ENCODE assay signal across 8 mouse cellular contexts in the genomic region with DNA sequence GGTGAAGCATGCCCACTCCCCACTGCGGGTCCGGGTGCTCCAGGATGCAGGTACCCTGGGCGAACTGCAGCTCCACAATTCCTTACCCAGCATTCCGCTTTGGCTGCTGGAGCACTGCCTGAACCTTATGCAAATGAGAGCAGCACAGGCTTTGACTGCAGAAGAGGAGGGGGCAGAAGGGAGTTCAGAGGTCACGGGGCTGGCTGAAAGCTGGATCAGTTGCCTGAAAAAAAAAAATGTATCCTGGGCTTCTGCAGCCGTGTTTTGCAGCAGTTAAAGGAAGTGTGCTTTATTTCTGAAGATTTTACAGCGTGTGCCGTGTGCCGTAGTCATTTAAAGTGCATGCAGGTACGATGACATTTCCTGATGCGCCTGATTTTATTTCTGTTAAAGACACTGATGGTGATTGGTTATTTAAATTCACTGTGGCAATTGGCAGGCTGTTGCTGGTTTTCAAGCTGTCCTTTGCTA.
DNase-seq lines count a peak whose midpoint lies in the region; ATAC-seq and TF ChIP-seq lines count a peak whose summit lies in the region.

No protein-coding gene starts in this region.

- peak overlapping the region; percentile 92 for H3K27ac ChIP-seq in midbrain, embryonic 14.5 days (replicated peaks; ENCODE audit: low read depth, low read length)
- no peak overlapping the region for H3K27ac ChIP-seq in testis, adult 2 months (ENCODE audit: control insufficient read depth, insufficient read depth, low read depth, low read length)

- H3K4me1 ChIP-seq in midbrain, embryonic 14.5 days (ENCODE audit: control insufficient read depth, insufficient read depth, low read length), result peaks cover 24% of the 10 kb centered on the region
- H3K4me1 ChIP-seq in testis, adult 2 months (ENCODE audit: control insufficient read depth, insufficient read depth, low read length), result peaks cover 2% of the 10 kb centered on the region

- peak; percentile 92 for ATAC-seq in midbrain, embryonic 14.5 days (ENCODE audit: low FRiP score, low TSS enrichment)
- ATAC-seq in monocyte, adult 5-6 weeks (replicated peaks; ENCODE audit: insufficient number of reproducible peaks, low FRiP score, low TSS enrichment, poor library complexity, severe bottlenecking), result no peak

- peak overlapping the region; percentile 72 for H3K4me2 ChIP-seq in midbrain, embryonic 14.5 days (ENCODE audit: low read length)

- TF ChIP-seq CTCF in testis, adult 2 months (IDR thresholded peaks at IDR 0.05; ENCODE audit: control insufficient read depth, insufficient read depth, insufficient replicate concordance, low read depth, low read length), result no peak

- no peaks in the 10 kb centered on the region for H3K27me3 ChIP-seq in midbrain, embryonic 14.5 days (ENCODE audit: control insufficient read depth, insufficient read depth, low read length)
- no peaks in the 10 kb centered on the region for H3K27me3 ChIP-seq in testis, adult 2 months (ENCODE audit: control insufficient read depth, insufficient read depth, low read length)

- no peak for TF ChIP-seq POLR2A in testis, adult 2 months (IDR thresholded peaks at IDR 0.05; ENCODE audit: control insufficient read depth, low read depth, low read length)

- H3K9me3 ChIP-seq in midbrain, embryonic 14.5 days (ENCODE audit: control insufficient read depth, low read length), result no peaks in the 10 kb centered on the region

- H3K4me3 ChIP-seq in midbrain, embryonic 14.5 days (replicated peaks; ENCODE audit: low read depth, low read length), result peak overlapping the region; percentile 53
- peak overlapping the region; percentile 77 for H3K4me3 ChIP-seq in testis, adult 2 months (ENCODE audit: control insufficient read depth, low read depth, low read length)

- no peaks in the 10 kb centered on the region for H3K36me3 ChIP-seq in midbrain, embryonic 14.5 days (ENCODE audit: control insufficient read depth, insufficient read depth, low read length)
- H3K36me3 ChIP-seq in testis, adult 2 months (ENCODE audit: control insufficient read depth, insufficient read depth, low read length), result no peaks in the 10 kb centered on the region

- peak; percentile 62 for DNase-seq in WW6 (ENCODE audit: low read depth, low spot score)
- peak; percentile 56 for DNase-seq in cerebellum, adult 9-11 months
- DNase-seq in frontal cortex, adult 2 months (ENCODE audit: extremely low spot score in 1 of 2, low spot score in 1 of 2), result peak; percentile 74 to 79
- DNase-seq in kidney, adult 11 months, result peak; percentile 69
- peak; percentile 77 to 82 for DNase-seq in left cerebral cortex, postnatal 36 days (ENCODE audit: low spot score in 2 of 2)
- DNase-seq in midbrain, embryonic 14.5 days, result peak; percentile 90

- intact Hi-C loops in left cerebral cortex, postnatal 36 days (cut with DNase I), result loop anchor here (2.0 to 5.0 kb wide), 2 partner anchors 85 to 90 kb away; no protein-coding TSS in a partner anchor

- peak overlapping the region; percentile 73 for H3K9ac ChIP-seq in midbrain, embryonic 14.5 days (replicated peaks; ENCODE audit: low read length)

- WGBS in midbrain, embryonic 14.5 days, result under 1% methylated on average over 11 of the region's 11 CpGs
